Mouse (Mus musculus) liver, adult 2 months (tissue): Measurements from ENCODE around the gene Slc12a1.

Source experiments
- CTCF ChIP-seq: fragments of 200-500 bp; IDR thresholded peaks from 2 replicates; pipeline ENCODE4 v1.5.1; 2011; ENCODE audit warnings: low read depth, low read length, control low read depth
- POLR2A ChIP-seq: fragments of 200-500 bp; IDR thresholded peaks from 2 replicates; pipeline ENCODE4 v1.6.1; 2011; ENCODE audit warnings: low read length, control low read depth; ENCODE audit not compliant: insufficient read depth; ENCODE audit errors: extremely low read depth

DNA sequence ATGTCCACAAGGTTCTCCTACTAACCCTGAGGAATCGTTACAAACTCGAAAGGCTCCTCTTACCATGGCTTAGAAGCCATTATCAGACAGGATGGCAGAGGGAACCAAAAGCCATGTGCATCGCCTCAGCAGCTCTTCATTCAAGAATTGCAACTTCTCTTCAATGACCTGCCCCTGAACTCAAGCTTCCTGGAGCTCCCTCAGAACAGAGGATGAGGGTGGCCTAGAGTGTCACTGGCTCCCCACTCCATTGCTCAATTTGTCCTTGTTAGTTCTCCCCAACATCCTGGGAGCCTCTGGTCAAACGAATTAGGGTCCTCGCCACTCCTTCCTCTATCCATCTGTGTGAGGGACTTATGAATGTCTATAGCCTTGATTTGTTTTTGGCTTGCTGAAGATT, 124.4 kb downstream of the Slc12a1 start:
- no peak for TF ChIP-seq CTCF
- no peak for TF ChIP-seq POLR2A
